ENCODE assay signal across 9 mouse cellular contexts in genomic region chr17:83122525-83123280, GRCm38 (mm10).
A peak's percentile ranks its signal among the peaks of the same experiment; 100 is the strongest.
DNase-seq lines count a peak whose midpoint lies in the region; ATAC-seq and TF ChIP-seq lines count a peak whose summit lies in the region.
"Had no signal": no experiment of that assay in that cellular context is flagged by ENCODE, and none has a peak within 500 bp of the region (broad histone marks: within the 10 kb centered on the region; RNA-seq: fewer than 3 reads in every experiment).

No protein-coding gene starts in this region.

- H3K27ac ChIP-seq in spleen, adult 2 months (ENCODE audit: insufficient read depth, low read length): no peak overlapping the region
- H3K27ac ChIP-seq in forebrain, embryonic 15.5 days (replicated peaks): peak overlapping the region; percentile 60

- 17% methylated on average over 20 of the region's 20 CpGs for WGBS in spleen, adult 2 months
- 3% methylated on average over 20 of the region's 20 CpGs for WGBS in forebrain, embryonic 15.5 days

- peak; percentile 85 for ATAC-seq in forebrain, embryonic 15.5 days (replicated peaks)

- H3K27me3 ChIP-seq in spleen, adult 2 months (ENCODE audit: control insufficient read depth, insufficient read depth, low read length): no peaks in the 10 kb centered on the region
- no peaks in the 10 kb centered on the region for H3K27me3 ChIP-seq in forebrain, embryonic 15.5 days
- H3K27me3 ChIP-seq in megakaryocyte, embryonic 14.5 days (replicated peaks): peaks cover 28% of the 10 kb centered on the region

- no peaks in the 10 kb centered on the region for H3K9me3 ChIP-seq in forebrain, embryonic 15.5 days
- H3K9me3 ChIP-seq in megakaryocyte, embryonic 14.5 days: peaks cover 45% of the 10 kb centered on the region

- H3K4me3 ChIP-seq in spleen, adult 2 months (ENCODE audit: extremely low read depth, insufficient read depth, insufficient read length): peak overlapping the region; percentile 16; the same call in 1 of the 2 replicates
- H3K4me3 ChIP-seq in forebrain, embryonic 15.5 days: peak overlapping the region; percentile 23
- peak overlapping the region; percentile 86 for H3K4me3 ChIP-seq in megakaryocyte, embryonic 14.5 days (replicated peaks)

- TF ChIP-seq CTCF in spleen, adult 2 months (IDR thresholded peaks at IDR 0.05; ENCODE audit: extremely low read depth, insufficient read depth, insufficient read length, insufficient replicate concordance): no peak

- no peak for DNase-seq in spleen, adult 2 months (ENCODE audit: low read depth in 1 of 2, low spot score in 2 of 2)
- DNase-seq in spleen, postnatal 4 days (ENCODE audit: low spot score in 2 of 2): no peak
- peak; percentile 82 for DNase-seq in heart, postnatal 4 days
- peak; percentile 73 to 84 for DNase-seq in kidney, postnatal 4 days
- DNase-seq in right cerebral cortex, postnatal 25 days: peak; percentile 17
- DNase-seq in layer of hippocampus, adult 9-10 months (ENCODE audit: low spot score): no peak

- H3K4me2 ChIP-seq in forebrain, embryonic 15.5 days (replicated peaks): peak overlapping the region; percentile 42

- H3K36me3 ChIP-seq in spleen, adult 2 months (ENCODE audit: control insufficient read depth, insufficient read depth, low read length): no peaks in the 10 kb centered on the region
- no peaks in the 10 kb centered on the region for H3K36me3 ChIP-seq in forebrain, embryonic 15.5 days
- H3K36me3 ChIP-seq in megakaryocyte, embryonic 14.5 days (replicated peaks; ENCODE audit: low read length): no peaks in the 10 kb centered on the region
- H3K36me3 ChIP-seq: G1E had no signal

- no peaks in the 10 kb centered on the region; the same call in 1 of the 2 replicates for H3K4me1 ChIP-seq in spleen, adult 2 months (ENCODE audit: control insufficient read depth, insufficient read depth, insufficient read length)
- H3K4me1 ChIP-seq in forebrain, embryonic 15.5 days: peaks cover 19% of the 10 kb centered on the region
- peaks cover 10% of the 10 kb centered on the region; the same call in 1 of the 2 replicates for H3K4me1 ChIP-seq in megakaryocyte, embryonic 14.5 days

- no peak for TF ChIP-seq POLR2A in spleen, adult 2 months (IDR thresholded peaks at IDR 0.05; ENCODE audit: low read depth, low read length)

- peak overlapping the region; percentile 13; the same call in 1 of the 2 replicates for H3K9ac ChIP-seq in forebrain, embryonic 15.5 days (replicated peaks)

Comparison
In these comparisons a context has a peak if more than half of its experiments do, and no peak if none do; other contexts are left out.
1. DNase-seq: peak in heart, postnatal 4 days (single experiment), kidney, postnatal 4 days (2 of 2) and right cerebral cortex, postnatal 25 days (single experiment); none in spleen, adult 2 months (0 of 2), spleen, postnatal 4 days (0 of 2) and layer of hippocampus, adult 9-10 months (single experiment).
2. H3K4me3 ChIP-seq: peak in every context shown above with its lines; median percentile 86 in megakaryocyte, embryonic 14.5 days; 23 in forebrain, embryonic 15.5 days; 16 in spleen, adult 2 months.